Mouse (Mus musculus) myocyte (in vitro differentiated cells): Measurements from ENCODE around the gene Pip5k1a. TPM values are rescaled to one million over a fixed set of nuclear protein-coding genes. Genes with fewer than 3 reads are reported as not detected.

Source experiments
- H3K27me3 ChIP-seq: one replicate; pipeline ENCODE4 v1.6.1; 2011; ENCODE audit not compliant: control insufficient read depth, insufficient read depth, insufficient read length
- H3K36me3 ChIP-seq: one replicate; pipeline ENCODE4 v1.6.1; 2011; ENCODE audit not compliant: control insufficient read depth, insufficient read depth
- H3K4me2 ChIP-seq: one replicate; pipeline ENCODE4 v1.6.1; 2011; ENCODE audit warnings: low read depth, control low read depth
- H3K4me3 ChIP-seq: one replicate; pipeline ENCODE4 v1.5.1; 2011; ENCODE audit warnings: mild to moderate bottlenecking, control low read depth, moderate library complexity
- H3K79me2 ChIP-seq: one replicate; pipeline ENCODE4 v1.6.1; 2011; ENCODE audit not compliant: control insufficient read depth, insufficient read depth
- H3ac ChIP-seq: one replicate; pipeline ENCODE4 v1.6.1; 2011; ENCODE audit not compliant: control insufficient read depth, insufficient read length
- CEBPB ChIP-seq: IDR thresholded peaks from 2 replicates; pipeline ENCODE4 v1.6.1; 2011; ENCODE audit warnings: mild to moderate bottlenecking, moderate library complexity; ENCODE audit not compliant: poor library complexity, insufficient read depth, severe bottlenecking
- E2F4 ChIP-seq: IDR thresholded peaks from one replicate; pipeline ENCODE4 v1.6.1; 2011; ENCODE audit warnings: mild to moderate bottlenecking, control low read depth, moderate library complexity; ENCODE audit not compliant: insufficient read depth
- MAX ChIP-seq: IDR thresholded peaks from one replicate; pipeline ENCODE4 v1.6.1; 2011; ENCODE audit warnings: low read depth, mild to moderate bottlenecking, control low read depth
- MYOD1 ChIP-seq, 3 experiments: IDR thresholded peaks; one replicate each; pipeline ENCODE4 v1.6.1; 2011; ENCODE audit warnings: control low read depth in 2 of 3, low read depth in 2 of 3, mild to moderate bottlenecking in 2 of 3, moderate library complexity in 1 of 3; ENCODE audit not compliant: insufficient read length in 2 of 3, control insufficient read depth in 1 of 3
- MYOG ChIP-seq, 3 experiments: IDR thresholded peaks; one replicate each; pipeline ENCODE4 v1.6.1; 2011; ENCODE audit warnings: control low read depth in 2 of 3, low read depth in 2 of 3, mild to moderate bottlenecking in 2 of 3; ENCODE audit not compliant: insufficient read length in 2 of 3, control insufficient read depth in 1 of 3, insufficient read depth in 1 of 3
- POLR2A ChIP-seq: IDR thresholded peaks from one replicate; pipeline ENCODE4 v1.6.1; 2011; ENCODE audit warnings: low read depth, mild to moderate bottlenecking, control low read depth, moderate library complexity; ENCODE audit not compliant: insufficient read length
- POLR2AphosphoS2 ChIP-seq: IDR thresholded peaks from one replicate; pipeline ENCODE4 v1.6.1; 2011; ENCODE audit warnings: low read depth, control low read depth; ENCODE audit not compliant: insufficient read length
- REST ChIP-seq: IDR thresholded peaks from one replicate; pipeline ENCODE4 v1.6.1; 2011; ENCODE audit warnings: mild to moderate bottlenecking, control low read depth, moderate library complexity; ENCODE audit not compliant: insufficient read depth, insufficient read length
- SRF ChIP-seq: IDR thresholded peaks from one replicate; pipeline ENCODE4 v1.6.1; 2011; ENCODE audit warnings: low read depth; ENCODE audit not compliant: control insufficient read depth, insufficient read length
- TCF12 ChIP-seq: IDR thresholded peaks from one replicate; pipeline ENCODE4 v1.6.1; 2011; ENCODE audit warnings: mild to moderate bottlenecking, control low read depth; ENCODE audit not compliant: poor library complexity, insufficient read depth, severe bottlenecking
- TCF3 ChIP-seq: IDR thresholded peaks from one replicate; pipeline ENCODE4 v1.6.1; 2011; ENCODE audit warnings: low read depth, control low read depth; ENCODE audit not compliant: insufficient read length
- USF1 ChIP-seq: IDR thresholded peaks from one replicate; pipeline ENCODE4 v1.6.1; 2011; ENCODE audit warnings: low read depth, mild to moderate bottlenecking, control low read depth, moderate library complexity
- polyA plus RNA-seq: library from polyadenylated mRNA; unstranded; fragments of >200 nt; fragmentation: generic; extraction: Trizol; gene quantifications from one replicate; pipeline ENCODE4 v1.2.1, GENCODE M21; 2012; ENCODE audit warnings: missing spikeins

The Pip5k1a gene
- polyA plus RNA-seq, 1 experiment: 27.3 TPM

DNA sequence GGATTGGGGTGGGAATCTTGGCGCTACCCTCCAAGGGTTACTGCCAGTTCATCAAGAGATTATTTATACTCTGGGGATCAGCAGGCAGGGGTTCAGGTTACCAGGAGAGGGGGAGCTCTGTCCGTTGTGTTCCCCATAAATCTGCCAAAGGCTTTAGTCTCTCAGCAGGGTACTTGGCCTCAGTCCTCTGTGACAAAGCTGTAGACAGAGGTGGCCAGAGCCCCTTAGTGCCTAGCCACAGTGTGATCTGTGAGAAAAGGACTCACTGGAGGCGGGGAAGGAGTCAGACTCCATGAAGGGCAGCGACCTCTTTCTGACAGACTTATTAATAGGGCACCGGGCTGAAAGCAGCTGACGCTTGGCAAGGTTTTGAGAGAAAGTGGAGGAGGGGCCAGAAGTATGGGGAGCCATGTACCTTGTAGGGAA is 22.5 kb upstream of the Pip5k1a start:
- Histone ChIP-seq H3K4me2 (peak overlapping the region; percentile 50), H3K4me3 (no peak overlapping the region), H3K27me3 (no peaks in the 10 kb centered on the region), H3K36me3 (no peaks in the 10 kb centered on the region), H3ac (no peak overlapping the region), H3K79me2 (no peaks in the 10 kb centered on the region)
- TF ChIP-seq MYOD1 (IDR thresholded peaks at IDR 0.05; ENCODE audit: control insufficient read depth in 1 of 3, insufficient read length in 2 of 3, low read depth in 2 of 3): no peak

GRCm38 (mm10) chr3:95124972-95125371 is 18.2 kb upstream of the Pip5k1a start:
- TF ChIP-seq MYOG (IDR thresholded peaks at IDR 0.05; ENCODE audit: control insufficient read depth in 1 of 3, insufficient read depth in 1 of 3, insufficient read length in 2 of 3, low read depth in 2 of 3) (peak in 1 of 3 experiments; percentile 24), TCF12 (no peak), TCF3 (no peak), MYOD1 (IDR thresholded peaks at IDR 0.05; ENCODE audit: control insufficient read depth in 1 of 3, insufficient read length in 2 of 3, low read depth in 2 of 3) (peak in 1 of 3 experiments; percentile 17)
- no peaks in the 10 kb centered on the region for H3K36me3 ChIP-seq
- no peaks in the 10 kb centered on the region for H3K79me2 ChIP-seq
- no peak overlapping the region for H3K4me3 ChIP-seq
- no peak overlapping the region for H3ac ChIP-seq
- H3K27me3 ChIP-seq: no peaks in the 10 kb centered on the region
- H3K4me2 ChIP-seq: no peak overlapping the region

DNA sequence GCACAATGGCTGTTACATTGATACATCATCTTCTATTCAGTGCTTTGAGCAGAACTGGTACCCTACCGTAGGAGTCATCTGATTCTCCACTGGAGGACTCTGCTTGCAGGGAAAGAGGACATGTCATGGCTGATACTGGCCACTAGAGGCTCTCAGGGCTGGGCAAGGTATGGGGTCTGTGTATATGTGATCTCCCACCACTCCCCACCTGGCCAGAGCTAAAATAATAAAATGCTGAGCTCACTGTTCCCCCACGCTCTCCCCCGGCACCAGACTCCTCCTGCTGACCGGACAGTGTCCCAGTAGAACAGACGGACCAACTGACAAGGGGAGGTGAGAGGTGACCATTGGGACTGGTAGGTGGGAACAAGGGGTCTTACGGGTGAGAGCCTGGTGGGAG is 17.5 kb upstream of the Pip5k1a start, which contains the start of gene Tmod4:
TSS of gene Tmod4 (plus strand) at position 231 of the 400 bp plus-strand sequence.
- H3ac ChIP-seq: no peak within 1 kb of the TSS
- no peaks in the 10 kb centered on the region for H3K79me2 ChIP-seq
- H3K27me3 ChIP-seq: no peaks in the 10 kb centered on the region
- peaks cover 4% of the 10 kb centered on the region for H3K36me3 ChIP-seq
- no peak within 1 kb of the TSS for H3K4me2 ChIP-seq
- H3K4me3 ChIP-seq: no peak within 1 kb of the TSS
- no peak for TF ChIP-seq E2F4
- TF ChIP-seq TCF12: no peak
- TF ChIP-seq USF1: no peak
- no peak for TF ChIP-seq MYOD1 (IDR thresholded peaks at IDR 0.05; ENCODE audit: control insufficient read depth in 1 of 3, insufficient read length in 2 of 3, low read depth in 2 of 3)
- TF ChIP-seq MYOG (IDR thresholded peaks at IDR 0.05; ENCODE audit: control insufficient read depth in 1 of 3, insufficient read depth in 1 of 3, insufficient read length in 2 of 3, low read depth in 2 of 3): no peak
- TF ChIP-seq POLR2A: no peak
- TF ChIP-seq REST: no peak
- TF ChIP-seq SRF: no peak
- no peak for TF ChIP-seq CEBPB
- TF ChIP-seq MAX: no peak
- TF ChIP-seq TCF3: no peak
- no peak for TF ChIP-seq POLR2AphosphoS2

GRCm38 (mm10) chr3:95121580-95121979 is 14.8 kb upstream of the Pip5k1a start:
- Histone ChIP-seq H3ac (no peak overlapping the region), H3K4me3 (no peak overlapping the region), H3K79me2 (no peaks in the 10 kb centered on the region), H3K36me3 (peaks cover 7% of the 10 kb centered on the region), H3K27me3 (no peaks in the 10 kb centered on the region), H3K4me2 (no peak overlapping the region)
- TF ChIP-seq MYOG (IDR thresholded peaks at IDR 0.05; ENCODE audit: control insufficient read depth in 1 of 3, insufficient read depth in 1 of 3, insufficient read length in 2 of 3, low read depth in 2 of 3) (no peak), POLR2A (no peak), MAX (no peak), TCF3 (no peak), USF1 (no peak), TCF12 (no peak), POLR2AphosphoS2 (no peak), SRF (no peak), E2F4 (no peak), REST (no peak), CEBPB (no peak), MYOD1 (IDR thresholded peaks at IDR 0.05; ENCODE audit: control insufficient read depth in 1 of 3, insufficient read length in 2 of 3, low read depth in 2 of 3) (no peak)

DNA sequence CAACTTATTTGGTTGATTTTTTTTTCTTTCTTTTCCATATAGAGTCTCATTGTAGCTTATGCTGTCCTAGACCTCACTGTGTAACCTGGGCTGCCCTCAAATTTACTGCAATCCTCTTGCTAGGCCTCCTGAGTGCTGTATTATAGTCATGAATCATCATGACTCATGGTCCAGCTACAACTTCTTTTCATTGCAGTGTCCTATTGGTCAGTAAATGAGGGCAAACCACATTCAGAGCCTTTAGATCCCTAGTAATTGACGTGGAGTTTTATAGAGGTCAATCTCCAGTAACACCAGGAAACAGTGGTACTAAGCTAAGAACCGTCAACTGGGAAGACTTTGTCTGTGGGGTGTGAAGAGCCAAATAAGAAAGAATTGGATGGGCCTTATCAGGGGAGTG is 11.0 kb upstream of the Pip5k1a start:
- H3K36me3 ChIP-seq: peaks cover 7% of the 10 kb centered on the region
- H3K79me2 ChIP-seq: peaks cover 12% of the 10 kb centered on the region
- no peak overlapping the region for H3ac ChIP-seq
- H3K4me2 ChIP-seq: peak overlapping the region; percentile 24
- no peaks in the 10 kb centered on the region for H3K27me3 ChIP-seq
- TF ChIP-seq TCF12 (no peak), REST (no peak), E2F4 (no peak), USF1 (no peak), POLR2A (no peak), POLR2AphosphoS2 (no peak), TCF3 (no peak)
- H3K4me3 ChIP-seq: no peak overlapping the region
